Mouse (Mus musculus): Measurements from ENCODE around the gene AI597479. TPM values are rescaled to one million over a fixed set of nuclear protein-coding genes. Genes with fewer than 3 reads are reported as not detected.

Gene AI597479
- polyA plus RNA-seq, 1 experiment: 1.0 TPM

DNA sequence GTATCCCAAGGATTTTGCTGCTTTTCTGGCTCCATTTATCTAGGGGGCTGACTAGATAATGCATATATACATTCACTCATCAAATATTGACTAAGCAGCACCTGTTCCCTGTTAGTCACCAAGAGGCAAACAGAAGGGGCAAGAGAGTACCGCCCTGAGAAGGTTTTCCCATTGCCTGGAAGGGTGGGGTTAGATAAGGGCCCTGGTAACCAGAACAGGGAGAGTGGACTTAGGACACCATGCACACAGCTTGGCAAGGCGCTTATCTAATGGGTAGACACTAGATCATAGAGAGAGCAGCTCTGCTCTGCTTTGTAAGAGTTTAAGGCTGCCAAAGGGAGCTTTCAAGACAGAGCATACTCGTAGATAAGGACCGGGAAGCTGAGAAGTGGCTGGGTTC lies 54.1 kb downstream of the AI597479 start:
- Histone ChIP-seq H3K4me3 (replicated peaks) (no peak overlapping the region), H3K4me1 (no peaks in the 10 kb centered on the region), H3K36me3 (replicated peaks; ENCODE audit: low read length) (no peaks in the 10 kb centered on the region), H3K9me3 (peaks cover 11% of the 10 kb centered on the region), H3K27me3 (replicated peaks) (peaks cover 4% of the 10 kb centered on the region)
- TF ChIP-seq FLI1 (IDR thresholded peaks at IDR 0.05; ENCODE audit: low read length) (no peak), GATA1 (IDR thresholded peaks at IDR 0.05; ENCODE audit: borderline replicate concordance, low read length) (no peak)

- Histone ChIP-seq H3K27me3 (replicated peaks) (peaks cover 4% of the 10 kb centered on the region), H3K36me3 (replicated peaks; ENCODE audit: low read length) (no peaks in the 10 kb centered on the region), H3K9me3 (peaks cover 11% of the 10 kb centered on the region), H3K4me3 (replicated peaks) (no peak overlapping the region), H3K4me1 (no peaks in the 10 kb centered on the region)
- no peak for TF ChIP-seq GATA1 (IDR thresholded peaks at IDR 0.05; ENCODE audit: borderline replicate concordance, low read length)
- TF ChIP-seq FLI1 (IDR thresholded peaks at IDR 0.05; ENCODE audit: low read length): no peak
These were observed 55.0 kb downstream of the AI597479 start for GRCm38 (mm10) chr1:43153538-43153937.

- TF ChIP-seq GATA1 (IDR thresholded peaks at IDR 0.05; ENCODE audit: borderline replicate concordance, low read length): no peak
- no peak for TF ChIP-seq FLI1 (IDR thresholded peaks at IDR 0.05; ENCODE audit: low read length)
- Histone ChIP-seq H3K4me1 (no peaks in the 10 kb centered on the region), H3K27me3 (replicated peaks) (peaks cover 4% of the 10 kb centered on the region), H3K4me3 (replicated peaks) (no peak overlapping the region), H3K36me3 (replicated peaks; ENCODE audit: low read length) (no peaks in the 10 kb centered on the region), H3K9me3 (peaks cover 11% of the 10 kb centered on the region)
These were observed 56.0 kb downstream of the AI597479 start for GRCm38 (mm10) chr1:43154491-43154890.

GRCm38 (mm10) chr1:43157907-43158306 lies 59.4 kb downstream of the AI597479 start:
- H3K4me3 ChIP-seq (replicated peaks): no peak overlapping the region
- peaks cover 2% of the 10 kb centered on the region; the same call in 1 of the 2 replicates for H3K4me1 ChIP-seq
- peaks cover 14% of the 10 kb centered on the region for H3K27me3 ChIP-seq (replicated peaks)
- no peaks in the 10 kb centered on the region for H3K36me3 ChIP-seq (replicated peaks; ENCODE audit: low read length)
- TF ChIP-seq GATA1 (IDR thresholded peaks at IDR 0.05; ENCODE audit: borderline replicate concordance, low read length) (no peak), FLI1 (IDR thresholded peaks at IDR 0.05; ENCODE audit: low read length) (no peak)
- peaks cover 11% of the 10 kb centered on the region for H3K9me3 ChIP-seq

DNA sequence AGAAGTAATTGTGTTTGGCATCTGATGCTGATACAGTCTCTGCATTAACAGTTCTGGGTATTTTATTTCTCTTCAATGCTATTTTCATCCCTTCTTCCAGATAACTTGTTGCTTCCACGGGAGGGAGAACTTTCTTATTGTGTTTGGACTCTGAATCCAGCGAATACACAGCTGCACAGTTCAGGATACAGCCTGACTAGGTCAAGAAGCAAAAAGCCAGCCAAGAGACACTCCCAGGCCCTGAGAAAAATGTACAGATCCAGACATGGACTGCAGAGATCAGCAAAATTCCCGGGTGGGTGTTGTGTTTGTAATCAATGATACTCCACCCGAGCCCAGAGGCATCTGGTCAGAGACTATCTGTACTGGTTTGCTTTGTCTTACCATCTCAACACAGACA lies 60.9 kb downstream of the AI597479 start:
- no peak for TF ChIP-seq GATA1 (IDR thresholded peaks at IDR 0.05; ENCODE audit: borderline replicate concordance, low read length)
- TF ChIP-seq FLI1 (IDR thresholded peaks at IDR 0.05; ENCODE audit: low read length): no peak
- Histone ChIP-seq H3K9me3 (peaks cover 17% of the 10 kb centered on the region), H3K4me1 (peaks cover 17% of the 10 kb centered on the region), H3K4me3 (replicated peaks) (no peak overlapping the region), H3K36me3 (replicated peaks; ENCODE audit: low read length) (no peaks in the 10 kb centered on the region), H3K27me3 (replicated peaks) (peaks cover 28% of the 10 kb centered on the region)

DNA sequence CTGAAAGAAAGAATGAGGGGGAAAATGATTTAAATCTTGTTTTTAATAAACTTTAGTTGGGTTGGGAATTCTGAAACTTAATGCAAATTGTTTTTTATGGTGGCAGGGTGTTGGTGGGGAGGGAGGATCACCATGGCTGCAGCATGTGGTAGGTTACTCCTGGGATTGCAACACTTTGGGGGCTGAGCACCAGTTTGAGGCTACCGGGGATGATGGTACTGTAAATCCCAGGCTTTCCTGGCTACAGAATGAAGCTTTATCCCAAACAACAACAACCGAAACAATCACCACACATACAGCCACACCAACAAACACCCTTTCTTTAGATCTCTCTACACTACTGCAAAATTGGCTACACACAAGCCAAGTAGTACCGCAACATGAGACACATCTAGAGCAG lies 63.9 kb downstream of the AI597479 start:
- TF ChIP-seq FLI1 (IDR thresholded peaks at IDR 0.05; ENCODE audit: low read length): no peak
- TF ChIP-seq GATA1 (IDR thresholded peaks at IDR 0.05; ENCODE audit: borderline replicate concordance, low read length): no peak
- Histone ChIP-seq H3K27me3 (replicated peaks) (peaks cover 34% of the 10 kb centered on the region), H3K36me3 (replicated peaks; ENCODE audit: low read length) (no peaks in the 10 kb centered on the region), H3K4me3 (replicated peaks) (no peak overlapping the region), H3K4me1 (peaks cover 22% of the 10 kb centered on the region), H3K9me3 (peaks cover 12% of the 10 kb centered on the region)

GRCm38 (mm10) chr1:43163084-43163466 lies 64.6 kb downstream of the AI597479 start:
- Histone ChIP-seq H3K4me1 (peaks cover 22% of the 10 kb centered on the region), H3K36me3 (replicated peaks; ENCODE audit: low read length) (no peaks in the 10 kb centered on the region), H3K9me3 (peaks cover 9% of the 10 kb centered on the region), H3K4me3 (replicated peaks) (peak overlapping the region; percentile 91), H3K27me3 (replicated peaks) (peaks cover 34% of the 10 kb centered on the region)
- TF ChIP-seq GATA1 (IDR thresholded peaks at IDR 0.05; ENCODE audit: borderline replicate concordance, low read length) (no peak), FLI1 (IDR thresholded peaks at IDR 0.05; ENCODE audit: low read length) (no peak)

GRCm38 (mm10) chr1:43163467-43164418 lies 65.2 kb downstream of the AI597479 start:
- Histone ChIP-seq H3K36me3 (replicated peaks; ENCODE audit: low read length) (no peaks in the 10 kb centered on the region), H3K9me3 (peaks cover 9% of the 10 kb centered on the region), H3K4me3 (replicated peaks) (peak overlapping the region; percentile 91), H3K27me3 (replicated peaks) (peaks cover 39% of the 10 kb centered on the region), H3K4me1 (peaks cover 22% of the 10 kb centered on the region)
- TF ChIP-seq FLI1 (IDR thresholded peaks at IDR 0.05; ENCODE audit: low read length) (no peak), GATA1 (IDR thresholded peaks at IDR 0.05; ENCODE audit: borderline replicate concordance, low read length) (no peak)

GRCm38 (mm10) chr1:43164582-43164981 lies 66.1 kb downstream of the AI597479 start:
- H3K36me3 ChIP-seq (replicated peaks; ENCODE audit: low read length): no peaks in the 10 kb centered on the region
- TF ChIP-seq GATA1 (IDR thresholded peaks at IDR 0.05; ENCODE audit: borderline replicate concordance, low read length) (no peak), FLI1 (IDR thresholded peaks at IDR 0.05; ENCODE audit: low read length) (no peak)
- peaks cover 42% of the 10 kb centered on the region for H3K27me3 ChIP-seq (replicated peaks)
- no peak overlapping the region for H3K4me3 ChIP-seq (replicated peaks)
- H3K9me3 ChIP-seq: peaks cover 9% of the 10 kb centered on the region
- H3K4me1 ChIP-seq: peaks cover 22% of the 10 kb centered on the region

Other genes with a start within 250 kb of the AI597479 start
- 10.3 and 28.4 TPM in 2 replicates for gene Mrps9, start 247.5 kb upstream of the AI597479 start, polyA plus RNA-seq (2012; ENCODE audit: insufficient read depth, low replicate concordance)
- 0.17 TPM in 1 of 2 replicates, not detected in the other for gene Gpr45, start 145.8 kb upstream of the AI597479 start, polyA plus RNA-seq (2012; ENCODE audit: insufficient read depth, low replicate concordance)
- gene Tgfbrap1, start 73 bp upstream of the AI597479 start, polyA plus RNA-seq (2012; ENCODE audit: insufficient read depth, low replicate concordance): 3.3 and 4.6 TPM in 2 replicates
- gene Fhl2, start 98.3 kb downstream of the AI597479 start, polyA plus RNA-seq (2012; ENCODE audit: insufficient read depth, low replicate concordance): 0.56 TPM in 1 of 2 replicates, not detected in the other